Mouse (Mus musculus) lung, postnatal 0 days (tissue): ENCODE results near the gene Chmp1a.

Source experiments
- CTCF ChIP-seq: IDR thresholded peaks from 2 replicates; pipeline ENCODE4 v1.5.1; 2016; ENCODE audit warnings: antibody characterized with exemption, mild to moderate bottlenecking
- EP300 ChIP-seq: IDR thresholded peaks from 2 replicates; pipeline ENCODE4 v1.6.1; 2016; ENCODE audit warnings: antibody characterized with exemption, mild to moderate bottlenecking, control low read depth

DNA sequence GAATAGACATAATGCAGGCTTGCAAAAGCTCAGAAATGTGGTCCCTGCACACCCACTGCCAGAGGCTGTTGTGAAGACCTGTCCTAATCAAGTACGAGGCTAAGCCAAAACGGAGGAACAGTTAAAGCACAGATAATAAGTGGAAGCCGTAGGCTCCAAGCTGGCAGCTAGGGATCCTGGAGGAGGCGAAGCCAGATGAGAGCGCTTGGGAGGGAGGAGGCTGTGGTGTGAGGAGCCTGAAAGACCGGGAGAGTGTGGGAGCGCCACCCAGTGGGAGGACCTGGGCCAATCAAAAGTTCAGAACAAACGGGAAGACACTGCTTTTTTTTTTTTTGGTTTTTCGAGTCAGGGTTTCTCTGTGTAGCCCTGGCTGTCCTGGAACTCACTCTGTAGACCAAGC is 21.9 kb downstream of the Chmp1a start:
- TF ChIP-seq CTCF (peak; percentile 77), EP300 (no peak)
